Mouse (Mus musculus): ENCODE data around the gene Actn1. TPM values are rescaled to one million over a fixed set of nuclear protein-coding genes. Genes with fewer than 3 reads are reported as not detected.
A peak's percentile ranks its signal among the peaks of the same experiment; 100 is the strongest.

Actn1 gene
- polyA plus RNA-seq, 1 experiment = 95.5 TPM

DNA sequence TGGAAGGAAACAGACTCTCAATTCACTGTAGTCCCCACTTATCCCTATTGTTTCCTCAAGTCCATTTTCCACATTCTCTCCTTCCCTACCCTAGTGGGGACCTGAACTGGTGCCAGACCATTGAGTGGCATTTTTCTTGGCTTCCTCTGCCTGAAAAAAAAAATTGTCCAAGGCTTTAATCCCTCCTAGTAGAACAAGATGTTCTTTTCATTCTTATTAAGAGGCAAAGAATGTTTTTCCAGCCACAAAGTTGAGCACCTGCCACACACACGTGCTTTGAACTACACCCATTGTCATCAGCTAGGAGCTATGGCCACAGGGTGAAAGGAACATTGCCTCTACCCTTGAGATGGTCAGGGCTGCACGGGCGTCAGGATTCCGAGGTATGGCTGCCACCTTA, 56.9 kb downstream of the Actn1 start:
- WGBS = 69% methylated on average over 4 of the region's 4 CpGs
- Histone ChIP-seq H3K4me1 (ENCODE audit: control insufficient read depth, insufficient read depth, low read length) (peaks cover 3% of the 10 kb centered on the region), H3K4me3 (replicated peaks; ENCODE audit: extremely low read depth, low read depth, low read length) (no peak overlapping the region)
- TF ChIP-seq CTCF (IDR thresholded peaks at IDR 0.05; ENCODE audit: insufficient read depth, low read length) = no peak
- no peak for TF ChIP-seq POLR2A (IDR thresholded peaks at IDR 0.05; ENCODE audit: borderline replicate concordance, extremely low read depth, low read depth, low read length)
- peak; percentile 59 for DNase-seq

DNA sequence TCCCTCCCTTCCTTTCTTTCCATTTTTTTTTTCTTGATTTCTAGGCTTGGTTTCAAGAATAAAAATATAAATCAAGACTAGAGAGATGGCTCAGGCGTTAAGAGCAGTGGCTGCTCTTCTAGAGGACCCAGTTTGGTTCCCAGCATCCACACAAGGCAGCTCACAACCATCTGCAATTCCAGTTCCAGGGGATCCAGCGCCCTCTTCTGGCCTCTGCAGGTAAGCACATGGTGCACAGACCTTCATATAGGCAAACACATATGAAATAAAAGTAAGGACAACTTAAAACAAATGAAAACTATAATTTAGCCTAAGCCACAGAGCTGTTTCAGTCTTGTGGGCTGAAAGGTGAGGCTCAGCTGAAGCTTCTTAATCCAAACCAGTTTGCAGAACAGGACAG, 60.4 kb downstream of the Actn1 start:
- Histone ChIP-seq H3K4me1 (ENCODE audit: control insufficient read depth, insufficient read depth, low read length) (peaks cover 3% of the 10 kb centered on the region), H3K4me3 (replicated peaks; ENCODE audit: extremely low read depth, low read depth, low read length) (no peak overlapping the region)
- 76% methylated on average over 2 of the region's 2 CpGs for WGBS
- DNase-seq = no peak
- 0 out of 2 replicates have a peak, but pooled peaks have one; percentile 5 for TF ChIP-seq CTCF (IDR thresholded peaks at IDR 0.05; ENCODE audit: insufficient read depth, low read length)
- TF ChIP-seq POLR2A (IDR thresholded peaks at IDR 0.05; ENCODE audit: borderline replicate concordance, extremely low read depth, low read depth, low read length) = no peak

DNA sequence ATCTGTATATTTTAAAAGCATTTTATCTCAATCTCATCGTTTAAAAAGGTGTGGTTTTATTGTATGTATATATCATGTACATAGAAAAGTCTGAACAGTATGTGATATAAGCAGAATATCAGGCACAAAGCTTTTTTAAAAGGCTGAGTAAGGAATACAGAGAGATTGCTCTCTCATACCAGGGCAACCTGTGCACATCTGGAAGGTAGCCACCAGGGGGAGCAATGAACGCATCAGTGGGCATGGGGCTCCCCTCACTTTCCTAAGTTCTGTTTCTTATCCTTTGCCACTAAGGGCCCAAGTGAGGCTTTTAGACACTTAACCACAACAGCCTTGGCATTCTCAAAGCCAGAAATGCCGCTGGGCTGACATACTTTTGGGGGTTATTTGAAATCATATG, 61.7 kb downstream of the Actn1 start:
- 19% methylated on average over 3 of the region's 3 CpGs for WGBS
- Histone ChIP-seq H3K4me1 (ENCODE audit: control insufficient read depth, insufficient read depth, low read length) (peaks cover 3% of the 10 kb centered on the region), H3K4me3 (replicated peaks; ENCODE audit: extremely low read depth, low read depth, low read length) (no peak overlapping the region)
- TF ChIP-seq CTCF (IDR thresholded peaks at IDR 0.05; ENCODE audit: insufficient read depth, low read length) (peak; percentile 96), POLR2A (IDR thresholded peaks at IDR 0.05; ENCODE audit: borderline replicate concordance, extremely low read depth, low read depth, low read length) (no peak)
- DNase-seq = peak; percentile 60

DNA sequence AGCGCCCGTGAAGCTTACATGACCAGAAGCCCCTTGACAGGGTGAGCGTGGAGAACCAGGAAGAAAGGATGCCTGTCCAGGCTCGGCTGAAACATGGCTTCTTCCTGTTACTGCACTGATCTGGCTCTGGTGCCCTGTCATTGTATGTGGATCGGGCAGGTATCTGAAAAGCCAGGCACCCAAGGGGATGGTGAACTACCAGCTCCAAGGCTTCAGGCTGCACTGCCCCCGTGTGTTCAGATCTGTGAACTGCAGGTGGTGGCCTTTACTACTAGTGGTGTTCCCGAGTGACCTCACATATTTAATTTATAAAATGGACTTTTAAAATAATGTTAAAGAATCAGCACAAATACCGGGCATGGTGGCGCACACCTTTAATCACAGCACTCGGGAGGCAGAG, 62.8 kb downstream of the Actn1 start:
- DNase-seq = no peak
- 76% methylated on average over 10 of the region's 10 CpGs for WGBS
- Histone ChIP-seq H3K4me1 (ENCODE audit: control insufficient read depth, insufficient read depth, low read length) (no peaks in the 10 kb centered on the region), H3K4me3 (replicated peaks; ENCODE audit: extremely low read depth, low read depth, low read length) (no peak overlapping the region)
- TF ChIP-seq POLR2A (IDR thresholded peaks at IDR 0.05; ENCODE audit: borderline replicate concordance, extremely low read depth, low read depth, low read length) = no peak
- TF ChIP-seq CTCF (IDR thresholded peaks at IDR 0.05; ENCODE audit: insufficient read depth, low read length) = peak; percentile 89

DNA sequence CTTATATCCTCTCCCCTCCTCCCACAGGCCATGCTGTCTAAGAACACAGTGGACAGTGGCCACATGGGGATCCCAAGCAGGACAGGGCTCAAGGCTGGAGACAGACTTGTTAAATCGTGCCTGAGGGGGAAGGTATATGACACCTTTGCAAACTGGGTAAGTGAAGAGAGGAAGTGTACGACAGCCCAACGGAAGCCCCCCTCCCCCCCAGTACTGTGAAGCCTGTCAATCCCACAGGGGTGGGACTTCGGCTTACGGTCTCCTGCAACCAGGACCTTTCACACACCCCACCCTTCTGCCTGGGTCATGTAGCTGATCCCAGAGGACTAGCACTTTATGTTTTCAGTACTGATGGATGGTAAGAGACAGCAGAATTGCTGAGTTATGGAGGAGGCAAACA, 68.4 kb downstream of the Actn1 start:
- no peak for DNase-seq
- Histone ChIP-seq H3K4me1 (ENCODE audit: control insufficient read depth, insufficient read depth, low read length) (no peaks in the 10 kb centered on the region), H3K4me3 (replicated peaks; ENCODE audit: extremely low read depth, low read depth, low read length) (no peak overlapping the region)
- 78% methylated on average over 5 of the region's 5 CpGs for WGBS
- TF ChIP-seq CTCF (IDR thresholded peaks at IDR 0.05; ENCODE audit: insufficient read depth, low read length) (no peak), POLR2A (IDR thresholded peaks at IDR 0.05; ENCODE audit: borderline replicate concordance, extremely low read depth, low read depth, low read length) (no peak)

DNA sequence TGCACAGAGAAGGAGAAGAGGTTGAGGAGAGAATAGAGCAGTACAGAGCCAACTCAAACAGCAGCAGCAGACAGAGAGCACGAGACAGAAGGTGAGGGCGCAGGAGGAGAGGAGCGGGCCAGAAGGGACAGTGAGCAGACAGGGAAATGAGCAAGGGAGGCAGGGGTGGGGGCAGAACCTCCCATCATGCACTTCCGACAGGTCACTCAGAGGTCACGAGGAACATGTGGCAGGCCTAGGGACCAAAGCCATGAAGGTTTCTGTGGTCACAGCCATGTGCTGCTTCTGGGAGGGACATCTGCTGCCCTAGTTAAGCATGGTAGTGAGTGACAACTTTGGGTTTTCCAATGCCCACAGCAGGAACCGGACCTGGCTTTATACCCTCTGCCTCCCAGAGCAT, 68.8 kb downstream of the Actn1 start:
- TF ChIP-seq POLR2A (IDR thresholded peaks at IDR 0.05; ENCODE audit: borderline replicate concordance, extremely low read depth, low read depth, low read length) (no peak), CTCF (IDR thresholded peaks at IDR 0.05; ENCODE audit: insufficient read depth, low read length) (no peak)
- WGBS = 84% methylated on average over 6 of the region's 6 CpGs
- H3K4me3 ChIP-seq (replicated peaks; ENCODE audit: extremely low read depth, low read depth, low read length) = no peak overlapping the region
- DNase-seq = no peak
- no peaks in the 10 kb centered on the region for H3K4me1 ChIP-seq (ENCODE audit: control insufficient read depth, insufficient read depth, low read length)

DNA sequence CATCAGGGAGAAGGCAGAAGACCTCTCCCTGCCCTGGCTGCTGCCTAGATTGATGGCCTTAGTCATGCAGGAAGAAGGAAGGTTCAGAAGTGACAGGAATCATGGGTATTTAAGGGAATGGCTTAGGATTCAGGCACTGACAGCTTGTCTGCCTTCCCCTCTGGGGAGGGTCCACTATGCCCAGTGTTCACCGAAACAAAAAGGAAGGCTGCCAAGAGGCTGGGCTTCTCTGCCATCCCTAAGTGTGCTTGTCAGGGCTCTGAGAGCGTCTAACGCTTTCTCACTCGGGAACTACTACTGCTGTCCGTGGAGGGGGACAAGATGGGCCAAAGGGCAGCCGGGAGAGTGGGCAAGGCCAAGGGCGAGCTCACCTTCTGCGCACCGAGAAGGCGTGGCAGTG, 69.3 kb downstream of the Actn1 start:
- TF ChIP-seq POLR2A (IDR thresholded peaks at IDR 0.05; ENCODE audit: borderline replicate concordance, extremely low read depth, low read depth, low read length) (no peak), CTCF (IDR thresholded peaks at IDR 0.05; ENCODE audit: insufficient read depth, low read length) (no peak)
- no peak for DNase-seq
- H3K4me1 ChIP-seq (ENCODE audit: control insufficient read depth, insufficient read depth, low read length) = no peaks in the 10 kb centered on the region

DNA sequence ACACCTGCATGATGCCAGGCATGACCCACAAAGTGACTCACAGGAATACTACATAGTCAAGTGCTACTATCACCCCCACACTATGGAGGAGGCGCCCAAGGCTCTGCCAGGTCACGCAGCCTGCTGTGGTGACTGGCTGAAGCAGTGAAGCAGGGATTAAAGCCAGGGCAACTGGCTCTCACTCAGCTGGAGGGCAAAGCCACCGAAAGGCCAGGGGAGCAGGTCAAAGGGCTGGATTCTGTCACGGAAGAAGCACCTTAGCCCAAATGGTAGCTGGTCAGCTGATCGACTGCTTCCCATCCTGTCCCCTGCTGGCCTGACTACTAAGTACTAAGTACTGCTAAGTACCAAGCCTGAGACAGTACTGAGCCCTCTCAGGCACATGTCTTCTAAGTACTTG, 76.1 kb downstream of the Actn1 start:
- TF ChIP-seq POLR2A (IDR thresholded peaks at IDR 0.05; ENCODE audit: borderline replicate concordance, extremely low read depth, low read depth, low read length) (no peak), CTCF (IDR thresholded peaks at IDR 0.05; ENCODE audit: insufficient read depth, low read length) (no peak)
- 91% methylated on average over 5 of the region's 5 CpGs for WGBS
- Histone ChIP-seq H3K4me1 (ENCODE audit: control insufficient read depth, insufficient read depth, low read length) (no peaks in the 10 kb centered on the region), H3K4me3 (replicated peaks; ENCODE audit: extremely low read depth, low read depth, low read length) (no peak overlapping the region)
- no peak for DNase-seq

More for the DNA sequence above, 69.3 kb downstream of the Actn1 start:
- 84% methylated on average over 10 of the region's 10 CpGs for WGBS
- no peak overlapping the region for H3K4me3 ChIP-seq (replicated peaks; ENCODE audit: extremely low read depth, low read depth, low read length)

DNA sequence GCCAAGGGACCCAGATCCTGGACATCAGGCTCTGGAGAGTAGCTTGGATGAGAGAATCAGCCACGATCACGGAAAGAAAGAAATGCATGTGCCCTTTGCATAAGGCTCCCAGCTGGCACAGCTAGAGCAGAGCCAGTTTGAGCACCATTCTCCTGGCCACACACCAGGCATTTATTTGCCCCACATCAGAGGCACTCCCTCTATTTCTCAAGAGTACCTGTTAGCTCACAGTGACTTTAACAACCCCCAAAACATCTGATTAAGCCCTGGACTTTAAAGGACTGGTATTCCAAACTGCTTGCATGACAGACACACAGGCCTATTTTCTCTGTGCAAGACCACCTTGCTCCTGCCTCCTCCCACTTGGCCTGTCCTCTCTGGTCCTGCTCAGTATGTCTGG, 78.3 kb downstream of the Actn1 start:
- 86% methylated on average over 2 of the region's 2 CpGs for WGBS
- Histone ChIP-seq H3K4me3 (replicated peaks; ENCODE audit: extremely low read depth, low read depth, low read length) (no peak overlapping the region), H3K4me1 (ENCODE audit: control insufficient read depth, insufficient read depth, low read length) (no peaks in the 10 kb centered on the region)
- TF ChIP-seq CTCF (IDR thresholded peaks at IDR 0.05; ENCODE audit: insufficient read depth, low read length) (no peak), POLR2A (IDR thresholded peaks at IDR 0.05; ENCODE audit: borderline replicate concordance, extremely low read depth, low read depth, low read length) (no peak)
- no peak for DNase-seq

DNA sequence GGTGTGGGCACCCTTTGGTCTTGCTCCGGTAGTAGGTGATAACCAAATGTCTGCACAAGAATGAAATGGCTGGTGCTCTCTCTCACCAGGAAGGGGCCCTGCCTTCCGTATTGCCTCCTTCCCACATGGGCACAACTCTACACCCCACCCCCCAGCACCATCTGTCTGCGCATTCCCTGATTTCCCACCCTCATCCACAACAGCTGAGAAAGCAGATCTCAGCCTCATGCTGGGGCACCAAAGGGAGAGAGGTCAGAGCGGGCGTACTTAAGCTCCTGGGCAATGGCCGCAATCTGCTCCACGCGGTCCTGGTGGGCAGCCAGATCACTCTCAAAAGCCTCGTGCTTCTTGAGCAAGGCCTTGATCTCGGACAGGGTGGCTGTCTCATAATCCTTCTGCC, 82.1 kb downstream of the Actn1 start:
- Histone ChIP-seq H3K4me3 (replicated peaks; ENCODE audit: extremely low read depth, low read depth, low read length) (no peak overlapping the region), H3K4me1 (ENCODE audit: control insufficient read depth, insufficient read depth, low read length) (no peaks in the 10 kb centered on the region)
- TF ChIP-seq POLR2A (IDR thresholded peaks at IDR 0.05; ENCODE audit: borderline replicate concordance, extremely low read depth, low read depth, low read length) (no peak), CTCF (IDR thresholded peaks at IDR 0.05; ENCODE audit: insufficient read depth, low read length) (no peak)
- no peak for DNase-seq
- 85% methylated on average over 10 of the region's 10 CpGs for WGBS

Measured in lung, adult 2 months (tissue).